Mouse (Mus musculus) c-Kit-negative CD71-positive TER-119-positive erythroid progenitor cells, embryonic 14.5 days (primary cell): ENCODE data around the gene Dusp8.

Source experiments
- DNase-seq: peaks from one replicate; pipeline ENCODE4 v3.0.0-alpha.2; 2013; ENCODE audit warnings: low read depth, low spot score

Dusp8 gene

GRCm38 (mm10) chr7:142086159-142086905 lies 9.3 kb downstream of the Dusp8 start:
- no peak for DNase-seq

GRCm38 (mm10) chr7:142084820-142085219 lies 10.8 kb downstream of the Dusp8 start:
- no peak for DNase-seq

- DNase-seq, result no peak
These were observed 11.2 kb downstream of the Dusp8 start for GRCm38 (mm10) chr7:142084395-142084794.

GRCm38 (mm10) chr7:142083588-142084317 lies 11.9 kb downstream of the Dusp8 start:
- DNase-seq, result no peak

- no peak for DNase-seq
These were observed 13.0 kb downstream of the Dusp8 start for GRCm38 (mm10) chr7:142082607-142083006.

GRCm38 (mm10) chr7:142082179-142082578 lies 13.5 kb downstream of the Dusp8 start:
- DNase-seq, result no peak

GRCm38 (mm10) chr7:142081736-142082135 lies 13.9 kb downstream of the Dusp8 start:
- no peak for DNase-seq

- no peak for DNase-seq
These were observed 14.8 kb downstream of the Dusp8 start for GRCm38 (mm10) chr7:142080876-142081275.

- DNase-seq, result no peak
These were observed 16.3 kb downstream of the Dusp8 start for GRCm38 (mm10) chr7:142079365-142079764.

GRCm38 (mm10) chr7:142077138-142077537 lies 18.5 kb downstream of the Dusp8 start:
- DNase-seq, result no peak

- DNase-seq, result no peak
These were observed 21.3 kb downstream of the Dusp8 start for GRCm38 (mm10) chr7:142074146-142074886.

- no peak for DNase-seq
These were observed 23.9 kb downstream of the Dusp8 start for GRCm38 (mm10) chr7:142071717-142072116.

GRCm38 (mm10) chr7:142071212-142071578 lies 24.4 kb downstream of the Dusp8 start:
- DNase-seq, result no peak

GRCm38 (mm10) chr7:142070458-142071211 lies 25.0 kb downstream of the Dusp8 start:
- no peak for DNase-seq

- no peak for DNase-seq
These were observed 27.2 kb downstream of the Dusp8 start for GRCm38 (mm10) chr7:142068429-142068828.

- DNase-seq, result peak; percentile 76
These were observed 34.6 kb downstream of the Dusp8 start, which contains the start of gene Mob2 for GRCm38 (mm10) chr7:142060931-142061565. TSS of gene Mob2 (minus strand) at chr7:142061065.

- DNase-seq, result peak; percentile 44
These were observed 35.3 kb downstream of the Dusp8 start for GRCm38 (mm10) chr7:142060185-142060930.

GRCm38 (mm10) chr7:142059024-142059423 lies 36.6 kb downstream of the Dusp8 start:
- peak; percentile 60 for DNase-seq

- no peak for DNase-seq
These were observed 38.5 kb downstream of the Dusp8 start for GRCm38 (mm10) chr7:142057121-142057520.

GRCm38 (mm10) chr7:142056601-142057061 lies 39.0 kb downstream of the Dusp8 start:
- no peak for DNase-seq
